Mouse (Mus musculus): ENCODE results near the gene Apoe. TPM values are rescaled to one million over a fixed set of nuclear protein-coding genes. Genes with fewer than 3 reads are reported as not detected.

Gene Apoe
- polyA plus RNA-seq, 1 experiment from 2014 or later = 340 TPM

- no peaks in the 10 kb centered on the region for H3K9me3 ChIP-seq (replicated peaks)
- H3K27me3 ChIP-seq = no peaks in the 10 kb centered on the region
- peak overlapping the region; percentile 90 for H3K4me3 ChIP-seq (replicated peaks)
- peak overlapping the region; percentile 83 for H3K4me2 ChIP-seq
- peaks cover 26% of the 10 kb centered on the region for H3K4me1 ChIP-seq
- peak overlapping the region; percentile 85 for H3K9ac ChIP-seq
- H3K27ac ChIP-seq = peak overlapping the region; percentile 66
- no peak for ATAC-seq (replicated peaks; ENCODE audit: low FRiP score)
- WGBS = under 1% methylated on average over 38 of the region's 39 CpGs
- peaks cover 70% of the 10 kb centered on the region for H3K36me3 ChIP-seq
These were observed 15.8 kb upstream of the Apoe start for GRCm38 (mm10) chr7:19714836-19715235.

- Histone ChIP-seq H3K4me1 (peaks cover 26% of the 10 kb centered on the region), H3K4me3 (replicated peaks) (peak overlapping the region; percentile 90), H3K9me3 (replicated peaks) (no peaks in the 10 kb centered on the region), H3K27ac (no peak overlapping the region), H3K36me3 (peaks cover 70% of the 10 kb centered on the region), H3K9ac (0 out of 2 replicates have a peak overlapping the region, but pooled peaks have one; percentile 85), H3K4me2 (peak overlapping the region; percentile 83), H3K27me3 (no peaks in the 10 kb centered on the region)
- 90% methylated on average over 9 of the region's 9 CpGs for WGBS
- ATAC-seq (replicated peaks; ENCODE audit: low FRiP score) = no peak
These were observed 14.6 kb upstream of the Apoe start for GRCm38 (mm10) chr7:19713598-19713997.

- WGBS = 44% methylated on average over 4 of the region's 4 CpGs
- H3K36me3 ChIP-seq = peaks cover 69% of the 10 kb centered on the region
- ATAC-seq (replicated peaks; ENCODE audit: low FRiP score) = no peak
- no peak overlapping the region for H3K27ac ChIP-seq
- H3K4me3 ChIP-seq (replicated peaks) = peak overlapping the region; percentile 90
- H3K4me2 ChIP-seq = no peak overlapping the region
- H3K4me1 ChIP-seq = peaks cover 26% of the 10 kb centered on the region
- no peaks in the 10 kb centered on the region for H3K9me3 ChIP-seq (replicated peaks)
- H3K9ac ChIP-seq = no peak overlapping the region
- no peaks in the 10 kb centered on the region for H3K27me3 ChIP-seq
These were observed 14.2 kb upstream of the Apoe start for GRCm38 (mm10) chr7:19713196-19713595.

- Histone ChIP-seq H3K9ac (no peak overlapping the region), H3K4me1 (peaks cover 24% of the 10 kb centered on the region), H3K27ac (no peak overlapping the region), H3K4me2 (no peak overlapping the region), H3K36me3 (peaks cover 72% of the 10 kb centered on the region), H3K4me3 (replicated peaks) (no peak overlapping the region), H3K9me3 (replicated peaks) (no peaks in the 10 kb centered on the region), H3K27me3 (no peaks in the 10 kb centered on the region)
- 77% methylated on average over 4 of the region's 4 CpGs for WGBS
- ATAC-seq (replicated peaks; ENCODE audit: low FRiP score) = no peak
These were observed 13.4 kb upstream of the Apoe start for GRCm38 (mm10) chr7:19712414-19712813.

GRCm38 (mm10) chr7:19710650-19711049 is 11.7 kb upstream of the Apoe start:
- H3K4me2 ChIP-seq = no peak overlapping the region
- no peaks in the 10 kb centered on the region for H3K27me3 ChIP-seq
- H3K4me3 ChIP-seq (replicated peaks) = no peak overlapping the region
- 92% methylated on average over 10 of the region's 10 CpGs for WGBS
- H3K4me1 ChIP-seq = peaks cover 14% of the 10 kb centered on the region
- H3K27ac ChIP-seq = no peak overlapping the region
- H3K36me3 ChIP-seq = peaks cover 78% of the 10 kb centered on the region
- H3K9ac ChIP-seq = no peak overlapping the region
- H3K9me3 ChIP-seq (replicated peaks) = no peaks in the 10 kb centered on the region
- ATAC-seq (replicated peaks; ENCODE audit: low FRiP score) = no peak

GRCm38 (mm10) chr7:19705271-19705670 is 6.3 kb upstream of the Apoe start:
- Histone ChIP-seq H3K4me2 (no peak overlapping the region), H3K4me3 (replicated peaks) (no peak overlapping the region), H3K9ac (no peak overlapping the region), H3K36me3 (peaks cover 85% of the 10 kb centered on the region), H3K27ac (no peak overlapping the region), H3K9me3 (replicated peaks) (no peaks in the 10 kb centered on the region), H3K4me1 (peaks cover 15% of the 10 kb centered on the region), H3K27me3 (no peaks in the 10 kb centered on the region)
- WGBS = 93% methylated on average over 7 of the region's 7 CpGs
- no peak for ATAC-seq (replicated peaks; ENCODE audit: low FRiP score)

GRCm38 (mm10) chr7:19704475-19704874 is 5.5 kb upstream of the Apoe start:
- Histone ChIP-seq H3K27ac (no peak overlapping the region), H3K9ac (no peak overlapping the region), H3K4me3 (replicated peaks) (no peak overlapping the region), H3K4me1 (peaks cover 22% of the 10 kb centered on the region), H3K4me2 (no peak overlapping the region), H3K9me3 (replicated peaks) (no peaks in the 10 kb centered on the region), H3K27me3 (no peaks in the 10 kb centered on the region), H3K36me3 (peaks cover 78% of the 10 kb centered on the region)
- no peak for ATAC-seq (replicated peaks; ENCODE audit: low FRiP score)
- WGBS = 93% methylated on average over 4 of the region's 4 CpGs

GRCm38 (mm10) chr7:19702859-19703555 is 4.0 kb upstream of the Apoe start:
- Histone ChIP-seq H3K9ac (no peak overlapping the region), H3K9me3 (replicated peaks) (no peaks in the 10 kb centered on the region), H3K27ac (no peak overlapping the region), H3K36me3 (peaks cover 65% of the 10 kb centered on the region), H3K4me3 (replicated peaks) (no peak overlapping the region), H3K4me1 (peaks cover 36% of the 10 kb centered on the region), H3K27me3 (no peaks in the 10 kb centered on the region), H3K4me2 (no peak overlapping the region)
- no peak for ATAC-seq (replicated peaks; ENCODE audit: low FRiP score)
- 92% methylated on average over 16 of the region's 16 CpGs for WGBS

- no peaks in the 10 kb centered on the region for H3K27me3 ChIP-seq
- H3K4me1 ChIP-seq = peaks cover 41% of the 10 kb centered on the region
- WGBS = 33% methylated on average over 22 of the region's 22 CpGs
- no peak overlapping the region for H3K4me3 ChIP-seq (replicated peaks)
- 0 out of 2 replicates have a peak overlapping the region, but pooled peaks have one; percentile 26 for H3K9ac ChIP-seq
- H3K36me3 ChIP-seq = peaks cover 55% of the 10 kb centered on the region
- H3K4me2 ChIP-seq = peak overlapping the region; percentile 24; the same call in 1 of the 2 replicates
- ATAC-seq (replicated peaks; ENCODE audit: low FRiP score) = peak; percentile 77
- peak overlapping the region; percentile 78 for H3K27ac ChIP-seq
- H3K9me3 ChIP-seq (replicated peaks) = no peaks in the 10 kb centered on the region
These were observed 2.2 kb upstream of the Apoe start for GRCm38 (mm10) chr7:19701069-19701761.

GRCm38 (mm10) chr7:19700299-19701068 is 1.5 kb upstream of the Apoe start:
- Histone ChIP-seq H3K9ac (no peak overlapping the region), H3K36me3 (peaks cover 52% of the 10 kb centered on the region), H3K4me2 (peak overlapping the region; percentile 24; the same call in 1 of the 2 replicates), H3K4me1 (peaks cover 41% of the 10 kb centered on the region), H3K27ac (peak overlapping the region; percentile 78), H3K4me3 (replicated peaks) (no peak overlapping the region), H3K27me3 (no peaks in the 10 kb centered on the region), H3K9me3 (replicated peaks) (no peaks in the 10 kb centered on the region)
- WGBS = 59% methylated on average over 12 of the region's 12 CpGs
- no peak for ATAC-seq (replicated peaks; ENCODE audit: low FRiP score)

- H3K9ac ChIP-seq = no peak overlapping the region
- H3K4me1 ChIP-seq = peaks cover 47% of the 10 kb centered on the region
- H3K9me3 ChIP-seq (replicated peaks) = no peaks in the 10 kb centered on the region
- H3K4me3 ChIP-seq (replicated peaks) = no peak overlapping the region
- no peak overlapping the region for H3K4me2 ChIP-seq
- H3K27me3 ChIP-seq = no peaks in the 10 kb centered on the region
- no peak for ATAC-seq (replicated peaks; ENCODE audit: low FRiP score)
- WGBS = 81% methylated on average over 4 of the region's 4 CpGs
- 0 out of 2 replicates have a peak overlapping the region, but pooled peaks have one; percentile 48 for H3K27ac ChIP-seq
- peaks cover 47% of the 10 kb centered on the region for H3K36me3 ChIP-seq
These were observed 800 bp upstream of the Apoe start for GRCm38 (mm10) chr7:19699827-19700148.
